16 mouse cellular contexts compared by ENCODE assay signal in the genomic region with DNA sequence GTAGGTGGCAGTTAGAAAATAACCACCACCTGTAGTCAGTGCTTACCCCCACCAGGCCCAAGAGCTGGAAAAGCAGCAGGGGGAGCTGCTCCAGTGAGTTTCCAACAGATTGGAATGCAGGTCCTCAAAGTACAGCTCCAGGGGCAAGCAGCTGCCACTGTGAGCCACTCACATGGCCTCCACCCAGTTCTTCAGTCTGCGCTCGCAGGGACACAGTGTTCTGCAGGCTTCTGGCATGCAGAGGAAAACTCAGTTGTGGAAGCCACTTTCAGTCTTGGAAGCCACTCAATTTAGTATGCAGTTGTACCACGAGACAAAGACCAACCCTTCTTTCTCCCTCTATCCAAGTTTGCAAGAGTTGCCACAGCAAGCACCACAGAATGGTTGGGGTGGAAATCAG. TPM values are rescaled to one million over a fixed set of nuclear protein-coding genes. Genes with fewer than 3 reads are reported as not detected.
A peak's percentile ranks its signal among the peaks of the same experiment; 100 is the strongest.
DNase-seq lines count a peak whose midpoint lies in the region; ATAC-seq lines count a peak whose summit lies in the region.
"Had no signal": no experiment of that assay in that cellular context is flagged by ENCODE, and none has a peak within 500 bp of the region (broad histone marks: within the 10 kb centered on the region; RNA-seq: fewer than 3 reads in every experiment).

No protein-coding gene starts in this region.

- peak; percentile 15 for DNase-seq in gastrocnemius, postnatal 25 days
- DNase-seq in gastrocnemius, postnatal 10 days: no peak
- peak; percentile 4 for DNase-seq in R1 (ENCODE audit: low read depth, low spot score)
- DNase-seq in heart, postnatal 14 days: peak; percentile 6 to 18
- peak; percentile 27 for DNase-seq in lung, postnatal 14 days
- DNase-seq in thymus, postnatal 10 days (ENCODE audit: low spot score in 2 of 2): no peak
- DNase-seq in left cerebral cortex, adult 9 months (ENCODE audit: low spot score in 2 of 2): no peak
- DNase-seq: cerebellum, adult 8-10 months; kidney, adult 9 months; liver, embryonic 13.5 days; spleen, adult 18-20 months had no signal

- intact Hi-C loops in heart, postnatal 14 days (cut with DNase I): no loop called here

- no peak for ATAC-seq in monocyte, adult 5-6 weeks (replicated peaks; ENCODE audit: insufficient number of reproducible peaks, low FRiP score, low TSS enrichment, poor library complexity, severe bottlenecking)
- ATAC-seq: forebrain, embryonic 13.5 days had no signal

RNA-seq across cellular contexts. Expression of a gene that starts 19.1 kb away (rescaled TPM):
- total RNA-seq in gastrocnemius, postnatal 25 days (2021): not detected
- not detected for total RNA-seq in gastrocnemius, postnatal 10 days (2021)
- total RNA-seq in heart, postnatal 14 days (2021): not detected
- total RNA-seq in monocyte, adult 5-6 weeks (2017): 0.95 to 1.7 TPM in 2 of 3 replicates, not detected in the other
- total RNA-seq: adrenal gland, adult 18-20 months; megakaryocyte progenitor cell, adult 5-6 weeks; midbrain, postnatal 0 days had no signal

RNA-seq across cellular contexts. Expression of a gene that starts 39.9 kb away (rescaled TPM):
- 10 to 100 TPM; 36.2 to 36.7 TPM for total RNA-seq in gastrocnemius, postnatal 25 days (2021)
- 10 to 100 TPM; 31.3 to 36.5 TPM for total RNA-seq in gastrocnemius, postnatal 10 days (2021)
- 10 to 100 TPM; 45.8 to 46.9 TPM for total RNA-seq in heart, postnatal 14 days (2021)
- 12.9 to 18.1 TPM (median 16.6 TPM) in 3 replicates for total RNA-seq in monocyte, adult 5-6 weeks (2017)

Comparison
In these comparisons a context has a peak if more than half of its experiments do, and no peak if none do; other contexts are left out.
1. DNase-seq: peak in gastrocnemius, postnatal 25 days (single experiment), R1 (single experiment), heart, postnatal 14 days (2 of 2) and lung, postnatal 14 days (single experiment); none in gastrocnemius, postnatal 10 days (single experiment), thymus, postnatal 10 days (0 of 2) and left cerebral cortex, adult 9 months (0 of 2).